Mouse (Mus musculus) mammary gland, adult 2 months (tissue): ENCODE measurements around the gene 2310079G19Rik. TPM values are rescaled to one million over a fixed set of nuclear protein-coding genes. Genes with fewer than 3 reads are reported as not detected.

Experiments used
- polyA plus RNA-seq: library from polyadenylated mRNA; depleted of rRNA; stranded (reverse); fragments of >200 nt; gene quantifications from 2 replicates; pipeline ENCODE4 v1.2.3, GENCODE M21; 2012; ENCODE audit warnings: low replicate concordance; rRNA removed

The 2310079G19Rik gene
- polyA plus RNA-seq = not detected in 2 replicates

DNA sequence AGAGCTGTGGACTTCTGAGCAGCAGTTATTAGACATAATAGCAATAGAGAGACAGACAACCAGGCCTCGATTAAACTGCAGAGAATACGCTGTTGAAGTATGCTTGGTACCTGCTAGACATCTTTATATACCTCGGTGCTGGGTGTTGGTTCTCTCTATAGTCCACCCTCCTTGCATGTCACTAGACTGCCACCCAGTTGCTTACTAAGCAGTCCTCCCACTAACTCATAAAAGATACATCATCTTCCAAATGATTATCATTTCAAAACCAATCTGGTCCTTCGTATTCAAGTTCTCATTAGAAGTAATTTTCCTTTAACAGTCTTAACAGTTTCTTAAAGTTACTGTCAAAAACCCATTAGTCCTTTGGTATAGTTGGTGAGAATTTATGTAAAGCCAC, at the start of gene 2310079G19Rik:
Gene 2310079G19Rik, minus strand, starts transcription at position 101 of the 400 bp plus-strand sequence.

DNA sequence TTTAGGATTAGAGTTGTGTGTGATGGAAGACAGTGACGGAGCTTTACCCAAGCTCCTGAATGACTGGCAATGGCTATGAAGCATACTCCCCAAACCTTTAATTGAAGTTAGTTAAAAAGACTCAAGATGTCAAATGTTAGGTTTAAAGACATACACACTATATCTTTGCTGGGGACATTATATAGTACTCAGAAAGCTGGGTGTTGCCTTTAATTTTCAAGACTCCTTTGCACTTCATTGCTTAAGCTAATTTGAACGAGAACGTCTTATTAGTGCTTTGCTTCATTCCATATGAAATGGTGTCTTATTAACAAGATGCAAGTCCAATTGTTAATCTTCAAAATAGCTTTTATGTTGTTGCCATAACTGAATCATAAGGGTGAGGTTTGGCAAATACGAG, 44.1 kb upstream of the 2310079G19Rik start, which contains the start of gene Krtap27-1:
Gene Krtap27-1, minus strand, starts transcription at position 101 of the 400 bp plus-strand sequence.

DNA sequence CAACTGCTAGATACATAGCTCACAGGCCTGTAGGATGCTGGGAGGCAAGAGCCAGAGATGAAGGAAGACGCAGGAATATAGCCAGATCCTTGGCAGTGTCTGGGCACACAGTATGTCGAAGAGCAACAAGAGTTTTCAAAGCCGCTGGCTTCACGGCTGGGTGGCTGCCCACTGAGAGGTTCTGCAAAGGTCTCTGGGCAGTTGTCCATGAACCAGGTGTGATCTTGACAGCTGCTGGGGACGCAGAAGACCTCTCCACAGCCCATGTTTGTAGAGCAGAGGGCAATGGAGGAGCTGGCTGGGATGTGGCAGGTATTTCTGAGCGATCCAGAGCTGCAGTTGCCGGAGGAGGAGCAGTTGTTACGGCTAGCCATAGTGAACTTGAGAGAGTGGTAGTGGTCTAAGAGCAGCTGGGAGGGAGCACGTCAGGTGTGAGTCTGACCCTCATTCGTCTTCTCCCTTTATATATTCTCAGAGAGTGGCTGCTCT, 19.9 kb upstream of the 2310079G19Rik start, which contains the start of gene Krtap26-1:
Gene Krtap26-1, minus strand, starts transcription at position 439 of the 489 bp plus-strand sequence.

DNA sequence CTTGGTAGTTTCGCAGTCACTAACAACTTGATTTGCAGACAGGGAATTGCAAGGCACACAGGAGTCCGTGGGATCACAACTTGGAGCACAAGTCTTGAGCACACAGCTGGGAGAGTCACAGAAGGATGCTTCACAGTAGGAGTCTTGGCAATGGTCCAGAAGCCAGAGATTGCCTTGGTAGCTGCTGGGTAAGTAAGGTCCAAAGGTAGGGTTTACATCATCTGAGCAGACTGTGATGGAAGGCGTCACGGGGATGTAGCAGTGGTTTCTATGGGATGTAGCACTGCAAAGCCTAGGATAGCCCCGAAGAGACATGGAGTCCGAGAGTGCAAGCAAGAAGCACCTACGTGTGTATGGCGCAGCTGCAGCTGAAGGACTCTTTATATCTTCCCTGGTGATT, 15.5 kb downstream of the 2310079G19Rik start, which contains the start of gene Krtap24-1:
Gene Krtap24-1, minus strand, starts transcription at position 358 of the 400 bp plus-strand sequence.

Other genes with a start within 250 kb of the 2310079G19Rik start
- not detected in 2 replicates for gene Cldn17, start 120.7 kb downstream of the 2310079G19Rik start, polyA plus RNA-seq
- 2.8 and 4.9 TPM in 2 replicates for gene Cldn8, start 64.5 kb downstream of the 2310079G19Rik start, polyA plus RNA-seq
- gene Krtap24-1, start 15.4 kb downstream of the 2310079G19Rik start, polyA plus RNA-seq = not detected in 2 replicates
- not detected in 2 replicates for gene Krtap26-1, start 20.1 kb upstream of the 2310079G19Rik start, polyA plus RNA-seq
- gene Krtap27-1, start 44.0 kb upstream of the 2310079G19Rik start, polyA plus RNA-seq = not detected in 2 replicates
- not detected in 2 replicates for gene 2310061N02Rik, start 80.3 kb upstream of the 2310079G19Rik start, polyA plus RNA-seq
- gene Krtap13-1, start 101.2 kb upstream of the 2310079G19Rik start, polyA plus RNA-seq = not detected in 2 replicates
- not detected in 2 replicates for gene Krtap13, start 124.0 kb upstream of the 2310079G19Rik start, polyA plus RNA-seq
- gene 2310034C09Rik, start 131.2 kb upstream of the 2310079G19Rik start, polyA plus RNA-seq = not detected in 2 replicates
- not detected in 2 replicates for gene 2310057N15Rik, start 146.5 kb upstream of the 2310079G19Rik start, polyA plus RNA-seq
- gene Gm5965, start 150.2 kb upstream of the 2310079G19Rik start, polyA plus RNA-seq = not detected in 2 replicates
- gene Gm20741, start 184.6 kb upstream of the 2310079G19Rik start, polyA plus RNA-seq = not detected in 2 replicates
- not detected in 2 replicates for gene Krtap15, start 192.5 kb upstream of the 2310079G19Rik start, polyA plus RNA-seq
- gene Krtap14, start 198.5 kb upstream of the 2310079G19Rik start, polyA plus RNA-seq = not detected in 2 replicates
- gene Krtap19-1, start 241.7 kb upstream of the 2310079G19Rik start, polyA plus RNA-seq = not detected in 2 replicates
- not detected in 2 replicates for gene Krtap19-2, start 246.6 kb upstream of the 2310079G19Rik start, polyA plus RNA-seq